Mouse (Mus musculus): ENCODE measurements around the gene Ppp1r36.
A peak's percentile ranks its signal among the peaks of the same experiment; 100 is the strongest.
"Not testable (repeated sequence)": the region's sequence is repeated elsewhere in the genome, so short reads cannot be mapped to it uniquely, and the experiment has no call there.

Ppp1r36 gene

DNA sequence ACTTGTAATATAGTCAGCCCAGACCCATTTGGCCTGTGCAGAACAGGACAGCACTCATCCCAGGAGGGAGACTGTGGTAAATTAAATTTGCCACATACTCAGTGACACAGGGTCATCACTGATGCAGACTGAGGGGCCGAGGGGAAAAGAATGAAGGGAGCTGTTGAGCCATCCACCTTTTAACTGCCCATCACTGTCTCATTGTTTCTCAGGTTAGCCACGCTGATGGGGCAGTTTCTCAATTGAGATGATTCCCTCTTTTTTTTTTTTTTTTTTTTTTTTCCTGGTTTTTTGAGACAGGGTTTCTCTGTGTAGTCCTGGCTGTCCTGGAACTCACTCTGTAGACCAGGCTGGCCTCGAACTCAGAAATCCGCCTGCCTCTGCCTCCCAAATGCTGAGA is 41.1 kb downstream of the Ppp1r36 start:
- DNase-seq: not testable (repeated sequence)

DNA sequence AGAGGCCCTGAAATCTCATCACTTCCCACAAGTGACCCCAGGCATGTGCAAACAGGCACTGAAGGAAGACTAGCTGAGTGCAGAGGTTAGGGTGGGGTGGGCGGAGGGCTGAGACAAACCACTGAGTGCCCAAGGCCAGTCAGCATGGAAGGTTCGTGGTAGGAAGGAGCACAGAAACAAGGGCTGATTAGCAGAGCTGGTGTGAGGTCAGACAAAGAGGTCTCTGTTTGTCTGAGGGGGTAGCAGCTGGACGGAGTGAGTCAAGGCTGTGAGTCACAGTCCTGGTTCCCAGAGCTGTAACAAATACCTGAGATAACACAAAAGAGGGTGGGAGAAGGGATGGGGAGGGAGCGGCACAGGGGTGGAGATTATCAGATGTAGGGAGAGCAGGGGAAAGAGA is 41.7 kb downstream of the Ppp1r36 start:
- DNase-seq: no peak

DNA sequence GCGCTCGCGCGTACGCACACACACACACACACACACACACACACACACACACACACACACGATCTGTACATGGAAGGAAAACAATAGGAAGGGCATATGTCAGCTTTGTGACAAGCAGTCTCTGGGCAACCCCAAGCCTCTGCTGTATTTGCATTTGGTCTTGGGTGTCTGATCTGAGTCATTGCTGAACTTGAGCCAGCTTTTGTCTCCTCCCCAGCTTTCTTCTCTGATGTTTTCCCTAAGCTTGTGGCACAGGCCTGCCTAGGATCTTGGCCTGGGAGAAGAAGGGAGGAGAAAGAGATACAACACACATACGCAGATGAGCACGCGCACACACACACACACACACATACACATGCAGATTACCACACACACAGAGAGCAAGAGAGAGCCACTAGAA is 46.1 kb downstream of the Ppp1r36 start:
- no peak for DNase-seq

DNA sequence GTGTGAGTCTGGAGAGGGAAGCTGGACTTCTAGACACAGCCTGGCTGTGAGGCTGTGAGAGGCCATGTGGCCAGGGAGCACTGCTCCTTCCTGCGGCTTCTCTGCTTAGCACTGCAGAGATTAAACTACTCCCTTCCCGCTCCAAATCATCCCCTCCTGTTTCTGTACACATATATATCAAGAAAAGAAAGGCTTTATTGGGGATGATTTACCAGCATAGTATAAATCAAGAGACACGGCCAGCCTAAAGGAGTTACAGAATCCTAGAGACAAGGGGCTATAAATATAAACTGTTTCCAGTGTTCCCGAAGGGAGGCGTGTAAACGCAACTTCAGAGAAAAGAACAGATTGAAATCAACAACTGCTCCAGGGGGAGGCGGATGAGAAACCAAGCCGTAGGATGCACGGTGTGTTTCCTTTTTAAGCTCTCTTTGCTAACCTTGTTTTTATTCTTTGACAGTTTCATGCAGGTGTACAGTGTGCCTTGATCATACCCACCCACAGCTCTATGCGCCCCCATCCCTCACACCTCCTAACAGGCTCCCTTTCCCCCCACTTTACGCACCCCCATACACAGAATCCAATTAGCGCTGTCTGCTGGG is 47.4 kb downstream of the Ppp1r36 start:
- DNase-seq: no peak

DNA sequence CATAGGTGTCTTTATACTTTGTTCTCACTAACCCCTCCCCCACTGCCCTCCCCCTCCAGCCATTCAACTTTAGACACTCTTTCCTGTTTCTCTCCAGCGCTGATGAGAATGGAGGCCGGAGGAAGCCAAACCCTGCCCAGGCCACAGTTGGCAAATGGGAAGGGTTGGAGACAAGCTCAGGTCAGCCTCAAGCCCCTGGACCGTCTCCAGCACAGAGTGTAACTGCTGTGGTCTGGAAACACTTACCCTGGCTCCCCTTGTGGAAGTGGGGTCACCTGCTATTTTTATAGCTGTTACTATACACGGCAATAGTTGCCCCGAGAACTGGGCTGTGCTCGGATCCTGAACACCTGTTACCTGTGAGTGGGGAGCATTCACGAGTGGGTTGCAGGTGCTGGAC is 49.3 kb downstream of the Ppp1r36 start:
- no peak for DNase-seq

DNA sequence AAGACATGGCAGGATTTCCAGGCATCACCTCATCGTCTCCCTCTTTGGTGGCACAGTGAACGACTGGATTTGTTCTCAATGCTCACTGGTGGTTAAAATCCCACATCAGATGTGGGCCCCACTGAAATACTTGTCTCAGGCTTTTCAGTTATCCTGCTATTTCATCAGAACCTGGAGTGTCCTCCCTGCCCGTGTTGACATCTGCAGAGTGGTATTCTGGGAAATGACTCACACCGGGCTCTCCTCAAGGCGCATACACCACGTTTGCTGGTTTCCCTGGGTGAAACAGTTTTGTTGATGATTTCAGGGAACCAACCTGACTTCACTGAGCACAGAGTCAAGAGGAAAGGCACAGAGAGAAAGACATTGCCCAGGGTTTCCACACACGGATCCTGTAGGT is 49.9 kb downstream of the Ppp1r36 start:
- no peak for DNase-seq

DNA sequence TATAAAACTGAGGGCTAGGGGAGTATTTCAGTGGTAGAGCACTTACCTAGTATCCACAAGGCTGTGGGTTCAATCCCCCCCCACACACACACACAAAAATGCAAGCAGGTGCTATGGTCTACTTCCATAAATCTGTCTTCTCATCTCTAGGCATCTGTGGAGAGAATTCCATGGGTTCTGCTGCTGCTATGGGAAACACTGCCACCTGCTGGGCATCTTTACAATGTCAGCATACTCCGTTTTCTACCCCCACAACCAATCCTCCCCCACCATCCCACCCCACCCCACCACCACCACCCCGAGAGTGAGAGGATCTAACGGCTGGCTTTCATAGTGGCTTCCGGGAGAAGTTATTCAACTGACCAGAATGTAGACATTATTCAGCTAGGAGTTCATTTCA is 54.7 kb downstream of the Ppp1r36 start:
- peak; percentile 77 for DNase-seq

DNA sequence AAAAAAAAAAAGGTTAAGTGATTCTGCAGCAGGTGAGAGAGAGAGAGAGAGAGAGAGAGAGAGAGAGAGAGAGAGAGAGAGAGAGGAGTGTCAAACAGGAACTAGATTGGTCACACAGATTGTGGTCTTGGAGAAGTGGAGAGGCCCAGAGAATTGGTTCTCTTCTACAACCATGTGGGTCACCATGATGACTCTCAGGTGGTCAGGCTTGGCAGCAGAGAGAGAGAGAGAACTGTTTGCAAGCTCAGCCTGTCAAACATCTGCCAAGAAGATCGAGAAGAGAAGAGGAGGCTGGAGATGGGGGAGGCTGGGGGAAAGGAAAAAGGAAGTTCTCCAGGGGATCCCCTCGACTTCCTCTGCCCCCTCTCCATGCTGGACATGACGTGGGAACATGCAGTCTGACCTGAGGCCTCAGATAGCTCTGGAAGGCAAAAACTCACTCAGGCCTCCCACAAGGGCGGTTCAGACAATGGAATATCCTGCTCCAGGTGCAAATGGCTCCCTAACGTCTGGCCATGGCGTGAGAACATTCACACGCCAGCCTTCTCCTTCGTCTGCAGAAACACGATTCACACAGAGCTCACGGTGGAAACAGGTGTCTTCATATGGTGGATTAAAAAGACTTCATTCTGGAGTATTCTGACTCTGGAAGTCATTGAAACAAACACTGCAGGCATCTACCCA is 56.4 kb downstream of the Ppp1r36 start:
- no peak for DNase-seq

DNA sequence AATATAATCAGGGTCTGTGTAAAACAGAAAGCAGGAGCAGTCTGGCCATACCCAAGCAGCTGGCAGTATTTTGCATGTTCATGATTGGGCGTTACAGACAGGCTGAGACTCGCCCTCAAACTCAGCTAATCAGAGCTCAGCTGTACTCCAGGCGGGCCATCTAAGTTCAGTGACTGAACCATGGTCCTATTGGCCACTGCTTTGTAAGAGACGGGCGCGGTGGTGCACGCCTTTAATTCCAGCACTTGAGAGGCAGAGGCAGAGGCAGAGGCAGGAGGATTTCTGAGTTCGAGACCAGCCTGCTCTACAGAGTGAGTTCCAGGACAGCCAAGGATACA is 56.9 kb downstream of the Ppp1r36 start:
- no peak for DNase-seq

DNA sequence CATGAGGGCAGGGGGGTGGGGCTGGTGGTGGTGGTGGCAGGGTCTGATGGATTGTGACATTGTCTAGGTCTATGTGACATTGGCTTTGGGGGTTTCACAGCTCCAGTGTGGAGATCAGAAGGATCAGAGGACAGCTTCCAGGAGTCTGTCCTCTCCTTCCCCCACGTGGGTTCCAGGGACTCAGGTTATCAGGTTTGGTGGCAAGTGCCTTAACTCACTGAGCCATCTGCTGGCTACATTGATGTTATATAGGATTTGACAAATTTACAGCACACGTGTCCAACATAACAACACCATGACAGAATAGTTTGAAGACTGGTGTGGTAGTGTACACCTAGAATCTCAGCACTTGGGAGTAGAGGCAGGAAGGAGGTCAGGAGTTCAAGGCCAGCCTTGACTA is 57.5 kb downstream of the Ppp1r36 start:
- DNase-seq: no peak

DNA sequence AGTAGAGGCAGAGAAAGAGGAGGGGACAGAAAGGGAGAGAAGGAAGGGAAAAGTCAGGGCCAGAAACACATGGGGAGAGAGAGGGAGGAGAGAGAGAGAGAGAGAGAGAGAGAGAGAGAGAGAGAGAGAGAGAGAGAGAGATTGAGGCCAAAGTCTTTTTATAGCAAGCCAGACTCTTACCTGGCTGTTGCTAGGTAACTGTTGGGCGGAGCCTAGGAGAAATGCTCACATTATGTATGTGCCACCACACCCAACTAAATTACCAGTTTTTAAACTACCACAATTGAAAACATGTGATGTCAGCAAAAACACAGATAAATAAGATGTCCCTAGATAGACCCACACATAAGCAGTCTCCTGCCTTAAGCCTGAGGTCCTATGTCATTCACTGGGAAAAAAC is 58.8 kb downstream of the Ppp1r36 start:
- DNase-seq: no peak

DNA sequence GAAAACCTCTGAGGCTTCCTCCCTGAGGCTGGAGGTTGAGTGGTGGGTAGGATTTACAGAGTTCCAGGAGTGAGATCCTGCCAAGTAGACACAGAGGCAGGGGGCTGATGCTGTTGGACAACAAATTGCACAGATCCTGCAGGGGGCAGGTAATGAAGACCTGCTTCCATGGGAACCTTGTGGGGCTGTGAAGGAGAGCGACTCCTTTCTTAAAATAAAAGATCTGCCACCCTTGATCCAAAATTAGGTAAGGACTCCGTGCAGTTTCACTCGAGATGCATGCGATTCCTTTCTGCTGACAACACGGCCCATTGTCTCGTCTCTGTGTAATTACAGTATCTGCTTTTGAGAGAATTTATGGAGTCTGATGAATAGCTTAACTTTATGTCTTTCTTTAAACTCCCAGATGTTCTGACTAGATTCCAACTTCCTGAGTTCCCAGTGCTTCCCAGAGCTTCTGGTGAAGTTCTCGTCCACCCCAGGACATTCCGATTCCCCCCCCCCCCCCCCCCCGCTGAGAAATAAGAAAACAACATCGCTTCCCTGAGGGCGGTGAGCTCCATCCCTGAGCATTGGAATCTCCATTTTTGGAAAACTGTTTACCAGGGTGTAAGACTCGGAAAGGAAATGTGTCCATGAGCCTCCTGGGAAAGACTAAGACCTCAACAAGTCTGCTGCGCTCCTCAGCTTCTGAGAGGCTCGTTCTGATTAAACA is 61.1 kb downstream of the Ppp1r36 start:
- no peak for DNase-seq

DNA sequence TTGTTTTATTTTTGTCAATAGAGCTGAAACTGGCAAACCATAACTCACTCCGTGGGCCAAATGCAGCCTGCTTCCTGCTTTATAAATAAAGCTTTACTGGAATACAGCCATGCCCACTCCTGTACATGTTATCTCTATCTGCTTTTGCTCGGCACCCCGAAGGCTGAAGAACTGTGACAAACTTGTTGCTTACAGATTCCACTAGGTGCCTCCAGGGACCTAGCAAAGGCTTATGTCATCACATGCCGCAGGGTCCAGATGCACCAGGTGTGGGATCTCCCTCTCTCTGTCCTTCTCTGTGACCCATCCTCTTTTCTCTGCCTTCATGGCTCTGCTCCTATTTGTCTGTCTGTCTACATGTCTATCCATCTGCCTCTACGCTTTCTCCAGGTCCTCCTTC is 61.8 kb downstream of the Ppp1r36 start:
- DNase-seq: no peak

DNA sequence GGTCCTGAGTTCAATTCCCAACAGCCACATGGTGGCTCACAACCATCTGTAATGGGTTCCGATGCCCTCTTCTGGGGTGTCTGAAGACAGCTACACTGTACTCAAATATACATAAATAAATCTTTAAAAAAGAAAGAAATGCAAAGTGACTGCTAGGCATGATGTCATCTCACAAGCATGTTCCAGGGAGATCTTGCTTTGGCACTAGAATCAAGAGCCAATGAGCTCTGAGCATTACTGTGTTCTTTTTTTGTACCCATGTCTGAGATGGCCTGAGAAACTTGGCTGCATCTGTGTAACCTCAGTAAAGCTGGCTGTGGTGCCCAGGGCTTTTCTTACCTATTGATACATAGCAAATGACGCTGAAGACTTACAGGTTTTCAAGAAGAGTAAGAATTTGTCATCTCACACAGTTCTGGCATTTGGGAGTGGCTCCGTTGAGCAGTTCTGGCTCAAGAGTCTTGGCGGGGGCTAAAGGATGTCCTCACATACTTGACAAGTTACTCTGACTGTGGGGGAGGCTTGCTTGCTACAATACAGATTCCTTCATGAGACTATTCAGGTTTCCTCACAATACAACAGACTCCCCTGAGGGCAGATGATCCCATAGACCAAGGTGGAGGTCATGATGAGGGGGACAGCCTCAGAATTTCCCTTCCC is 62.6 kb downstream of the Ppp1r36 start:
- DNase-seq: no peak

DNA sequence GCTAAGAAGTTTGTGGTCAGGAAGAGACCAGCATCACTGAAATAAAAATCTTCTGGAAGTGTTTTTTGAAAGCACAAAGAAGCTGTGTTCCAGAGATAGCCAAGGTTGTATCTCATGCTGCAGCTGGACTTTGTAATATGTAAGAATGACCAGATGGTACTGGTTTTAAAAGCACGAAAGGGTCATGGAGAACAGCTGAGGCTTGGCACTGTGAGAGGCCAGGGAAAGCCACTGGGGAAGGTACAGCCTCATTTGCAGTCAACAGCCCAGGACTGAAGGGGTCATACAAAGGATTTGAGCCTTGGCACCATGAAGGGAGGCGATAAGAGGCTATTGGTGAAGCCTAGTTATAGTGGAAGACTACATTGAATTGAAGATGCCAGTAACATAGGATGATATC is 65.1 kb downstream of the Ppp1r36 start:
- DNase-seq: no peak

DNA sequence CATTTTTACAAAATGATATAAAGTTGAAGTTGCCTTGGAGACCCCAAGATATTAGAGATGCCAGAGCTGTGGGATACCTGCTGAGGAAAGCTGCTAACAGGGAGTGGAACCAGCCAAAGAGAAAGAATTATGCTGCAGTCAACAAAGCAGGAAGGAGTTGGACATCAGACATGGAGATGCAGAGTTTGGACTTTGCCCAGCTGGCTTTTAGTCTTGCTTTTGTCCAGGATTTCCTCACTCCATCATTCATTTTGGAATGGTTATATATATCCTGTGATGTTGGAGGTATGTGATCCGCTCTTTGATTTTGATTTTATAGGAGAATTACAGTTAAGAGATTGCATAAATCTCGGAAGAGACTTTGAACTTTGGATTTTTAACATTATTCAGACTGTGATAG is 65.6 kb downstream of the Ppp1r36 start:
- DNase-seq: no peak

DNA sequence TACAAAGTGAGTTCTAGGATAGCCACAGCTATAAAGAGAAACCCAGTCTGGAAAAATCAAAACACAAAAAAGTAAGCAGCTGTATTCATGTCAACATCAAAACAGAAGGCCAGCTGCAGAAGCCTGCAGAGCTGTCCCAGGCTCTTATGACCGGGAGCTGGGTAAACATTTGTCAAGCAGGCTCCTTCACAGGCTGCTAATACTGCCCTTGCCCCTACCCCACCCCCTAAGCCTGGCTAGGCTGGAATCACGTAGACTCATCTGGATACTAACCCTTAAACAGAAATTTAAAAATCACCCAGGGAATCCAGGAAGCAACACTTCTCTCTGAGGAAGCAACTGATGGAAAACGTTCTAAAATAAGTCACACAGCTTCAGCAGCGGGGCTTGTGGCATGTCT is 67.5 kb downstream of the Ppp1r36 start:
- DNase-seq: no peak

DNA sequence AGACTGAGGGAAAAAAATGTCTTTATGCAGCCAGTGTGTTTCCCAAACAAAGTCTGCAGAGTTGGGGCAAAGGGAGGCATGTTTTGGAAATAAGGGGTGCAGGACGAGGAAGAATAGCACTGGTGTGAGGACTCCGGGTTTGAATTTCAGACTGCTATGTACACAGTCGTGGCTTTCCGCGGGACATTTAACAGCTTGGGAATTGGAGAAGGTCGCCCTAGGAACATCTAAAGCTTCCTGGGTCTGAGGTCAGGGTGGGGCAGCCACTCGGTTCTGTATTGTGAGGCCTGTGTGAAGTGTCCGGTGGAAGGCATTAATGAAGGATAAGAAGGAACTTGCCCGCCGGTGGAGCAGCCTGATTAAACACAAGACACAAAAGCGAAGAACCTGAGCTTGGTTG is 68.0 kb downstream of the Ppp1r36 start:
- DNase-seq: no peak

DNA sequence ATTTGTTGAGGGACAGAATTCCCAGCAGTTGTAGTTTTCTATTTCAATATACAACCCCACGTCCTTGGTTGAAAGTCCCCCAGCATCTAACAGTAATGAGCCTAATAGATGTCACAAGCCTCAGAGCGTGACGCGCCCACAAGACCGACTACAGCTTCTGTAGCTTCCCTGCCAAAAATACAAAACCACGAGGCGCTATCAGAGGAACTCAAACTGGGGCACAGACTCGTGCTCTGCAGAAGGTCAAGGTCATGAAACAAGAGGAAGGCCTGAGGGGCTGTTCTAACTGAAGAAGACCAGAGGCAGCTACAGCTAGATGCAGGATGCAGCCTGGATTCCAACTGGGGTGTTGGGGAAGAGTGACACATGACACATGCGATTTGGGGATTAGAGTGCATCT is 69.6 kb downstream of the Ppp1r36 start:
- DNase-seq: no peak

Data from lung, postnatal 14 days (tissue).